Mouse (Mus musculus) neutrophil, adult 5-6 weeks (primary cell): ENCODE data around the gene Zc3h4. TPM values are rescaled to one million over a fixed set of nuclear protein-coding genes. Genes with fewer than 3 reads are reported as not detected.
A peak's percentile ranks its signal among the peaks of the same experiment; 100 is the strongest.
"Not testable (repeated sequence)": the region's sequence is repeated elsewhere in the genome, so short reads cannot be mapped to it uniquely, and the experiment has no call there.

Source experiments
- ATAC-seq: fragments of 151-379, 151-347 bp; 2 replicates; pipeline ENCODE4 v1.8.0; 2017; ENCODE audit warnings: mild to moderate bottlenecking, moderate TSS enrichment; ENCODE audit not compliant: insufficient number of reproducible peaks, poor library complexity, low FRiP score, severe bottlenecking; ENCODE audit errors: extremely low read depth
- total RNA-seq: library from RNA; stranded (forward); fragments of 200-1000 nt; gene quantifications from 2 replicates; pipeline ENCODE4 v1.2.3, GENCODE M21; 2017

Gene Zc3h4
- 35.1 and 45.9 TPM in 2 replicates for total RNA-seq

DNA sequence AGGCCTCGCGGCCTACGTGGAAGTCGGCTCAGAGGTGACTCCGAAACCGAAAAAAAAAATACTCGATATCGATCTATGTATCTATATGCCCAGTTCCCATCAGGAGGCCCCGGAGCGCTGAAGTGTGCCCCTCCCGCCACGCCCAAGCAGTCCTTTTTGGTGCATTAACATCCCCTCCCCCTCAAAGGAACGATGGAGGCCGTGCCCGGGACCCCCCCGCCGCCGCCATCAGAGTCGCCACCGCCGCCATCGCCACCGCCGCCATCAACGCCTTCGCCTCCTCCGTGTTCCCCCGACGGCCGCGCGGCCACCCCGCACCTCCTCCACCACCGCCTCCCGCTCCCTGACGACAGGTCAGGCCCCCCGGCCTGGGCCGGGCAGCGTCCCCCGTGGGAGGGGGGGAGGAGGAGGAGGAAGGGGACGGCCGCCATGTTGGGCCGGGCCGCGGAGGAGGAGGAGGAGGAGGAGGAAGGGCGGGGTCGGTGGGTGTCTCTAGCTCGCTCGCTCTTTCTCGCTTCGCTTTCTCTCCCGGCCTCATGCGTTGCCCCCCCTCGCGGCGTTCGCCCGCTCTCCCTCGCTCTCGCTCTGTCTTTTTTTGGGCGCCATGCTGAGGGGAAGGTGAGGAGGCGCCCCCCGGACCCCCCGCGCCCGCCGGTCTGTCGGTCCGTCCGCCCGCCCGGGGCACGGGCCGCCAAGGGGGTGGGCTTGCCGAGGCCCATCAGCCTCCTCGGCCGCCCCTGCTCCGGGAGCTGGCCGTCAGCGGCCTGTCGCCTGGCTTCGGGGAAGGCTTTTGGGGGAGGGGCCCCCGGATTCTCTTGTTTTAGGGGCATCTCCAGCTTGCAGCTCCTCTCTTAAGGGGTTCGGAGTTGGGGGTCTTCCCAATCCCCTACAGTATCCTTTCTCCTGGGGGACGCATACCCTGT lies at the start of gene Zc3h4:
TSS of gene Zc3h4 (plus strand) at position 222 of the 923 bp plus-strand sequence.
- ATAC-seq, result peak; percentile 39

DNA sequence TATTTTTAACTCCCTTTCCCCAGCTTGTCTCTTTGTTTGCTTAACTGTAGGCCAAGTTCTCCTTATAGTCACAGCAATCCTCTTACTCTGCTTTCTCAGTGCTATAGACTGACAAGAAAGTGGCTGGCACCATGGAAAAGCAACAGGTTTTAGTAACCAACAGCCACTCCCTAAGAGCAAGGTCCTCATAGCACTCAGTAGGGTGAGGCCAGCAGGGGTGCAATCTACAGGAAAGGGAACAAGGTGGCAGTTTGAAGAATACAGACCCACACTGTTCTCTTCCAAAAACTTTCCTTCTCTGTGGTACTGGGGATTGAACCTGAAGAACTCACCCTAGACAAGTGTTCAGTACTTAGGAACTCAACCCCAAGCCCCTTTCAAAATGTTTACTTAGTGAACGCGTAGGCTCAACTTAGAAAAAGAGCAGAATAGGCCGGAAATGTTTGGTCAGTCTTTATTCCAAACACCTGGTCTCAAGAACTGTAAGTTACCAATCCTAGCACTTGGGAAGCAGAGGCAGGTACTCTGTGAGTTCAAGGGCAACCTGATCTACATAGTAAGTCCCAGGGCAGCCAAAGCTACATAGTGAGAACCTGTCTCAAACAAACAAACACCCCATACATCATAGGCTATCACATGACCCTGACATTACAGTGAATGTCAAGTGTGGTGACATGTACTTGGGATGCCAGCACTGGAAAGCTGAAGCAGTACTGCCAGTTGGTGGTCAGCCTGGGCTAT lies 44.7 kb upstream of the Zc3h4 start:
- no peak for ATAC-seq

DNA sequence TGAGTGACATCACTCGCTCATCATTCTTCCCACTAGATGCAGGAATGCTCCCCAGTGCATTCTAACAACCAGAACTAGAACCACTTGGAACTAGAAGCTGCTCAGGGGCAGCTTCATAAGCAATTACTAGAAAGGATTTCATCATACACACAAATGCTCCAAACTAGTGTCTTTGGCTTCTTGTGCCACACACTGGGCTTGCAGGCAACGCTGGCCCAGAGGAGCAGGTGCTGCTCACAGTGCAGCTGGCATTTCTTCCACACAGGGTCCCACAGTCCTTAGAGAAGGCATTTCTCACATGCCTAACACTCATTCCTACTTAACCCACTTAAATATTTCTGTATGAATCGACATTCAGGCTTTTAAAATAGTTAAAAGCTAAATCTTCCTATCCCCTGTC lies 43.1 kb upstream of the Zc3h4 start:
- no peak for ATAC-seq

DNA sequence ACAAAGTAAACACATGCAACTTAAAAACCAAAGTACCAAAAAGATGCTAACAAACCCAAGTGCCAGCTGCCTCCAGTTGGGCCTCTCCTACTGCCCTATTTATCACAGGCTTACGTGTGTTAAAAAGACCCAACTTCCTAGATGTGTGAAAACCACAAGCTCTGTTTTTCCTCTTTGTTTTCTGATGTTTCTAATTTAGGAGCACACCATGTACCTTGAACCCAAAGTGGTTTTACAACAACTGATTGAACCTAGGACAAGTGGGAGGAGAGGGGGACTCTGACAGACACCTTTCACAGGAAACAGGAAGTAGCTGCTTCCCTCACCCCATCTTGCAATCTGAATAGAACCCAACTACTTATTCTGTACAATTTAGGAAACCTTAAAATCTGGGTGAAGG lies 36.4 kb upstream of the Zc3h4 start:
- ATAC-seq, result peak; percentile 51; the same call in 1 of the 2 replicates

DNA sequence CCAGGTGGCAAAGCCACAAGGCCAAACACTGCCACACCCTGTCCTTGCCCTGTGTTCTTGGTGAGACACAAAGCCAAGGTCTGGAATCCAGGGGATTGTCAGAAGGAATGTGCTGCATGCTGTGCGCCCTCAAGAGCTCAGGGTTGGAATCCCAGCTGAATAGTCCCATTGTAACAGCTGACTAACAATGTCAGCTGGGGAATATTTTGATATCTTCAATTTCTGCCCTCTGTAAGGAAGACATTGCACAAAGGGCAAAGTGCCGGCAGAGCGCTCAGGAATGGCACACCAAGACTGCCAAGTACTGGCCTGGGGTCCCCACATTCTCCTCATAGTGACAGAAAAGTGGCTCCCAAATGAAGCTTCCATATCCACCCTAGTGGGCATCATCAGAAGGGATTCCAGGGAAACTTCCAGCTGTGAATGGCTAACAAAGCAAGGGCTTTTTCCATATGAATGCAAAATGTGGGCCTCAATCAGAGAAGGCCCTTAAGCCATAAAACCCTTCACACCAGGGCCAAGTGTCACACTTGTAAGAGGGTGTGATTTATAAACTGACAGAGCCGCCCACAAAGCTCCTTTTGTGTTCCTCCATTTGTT lies 35.7 kb upstream of the Zc3h4 start:
- ATAC-seq, result no peak

DNA sequence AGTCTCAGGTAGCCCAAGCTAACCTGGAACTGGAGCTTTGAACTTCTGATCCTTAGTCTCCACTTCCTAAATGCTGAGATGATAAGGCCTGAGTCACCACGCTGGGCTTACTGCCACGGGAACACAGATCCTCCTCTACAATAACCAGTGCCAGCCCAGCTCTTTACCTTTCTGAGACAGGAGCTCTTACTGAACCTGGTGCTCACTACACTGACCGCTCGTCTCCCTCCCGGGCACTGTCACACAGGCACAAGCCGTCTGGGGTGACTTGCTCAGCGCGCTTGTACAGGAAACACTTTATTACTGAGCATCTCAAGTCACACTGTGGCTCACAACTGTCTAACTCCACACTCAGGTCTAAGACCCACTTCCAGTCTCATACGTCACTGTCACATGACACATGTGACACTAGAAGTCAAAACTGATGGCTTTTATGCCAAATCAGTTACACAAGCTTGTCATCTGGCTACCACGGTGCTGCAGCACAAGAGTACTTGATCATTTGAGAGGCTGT lies 34.5 kb upstream of the Zc3h4 start:
- ATAC-seq, result no peak

DNA sequence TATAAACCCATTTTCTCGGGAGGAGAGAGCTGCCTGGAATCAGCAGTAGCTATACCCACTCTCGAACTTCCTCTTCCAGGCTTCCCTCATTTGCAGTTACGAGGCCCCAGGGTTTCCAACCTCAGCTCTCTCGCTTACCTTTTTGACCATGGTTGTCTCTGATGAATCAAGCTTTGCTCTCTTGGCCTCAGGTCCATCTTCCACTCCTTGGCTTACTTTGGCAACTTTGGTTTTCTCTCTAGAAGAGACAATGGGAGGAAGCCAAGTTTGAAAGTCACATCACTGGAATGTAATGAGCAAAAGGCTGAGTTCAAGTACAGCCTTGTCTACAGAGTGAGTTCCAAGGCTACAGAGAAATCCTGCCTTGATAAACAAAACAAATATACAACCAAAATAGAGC lies 34.0 kb upstream of the Zc3h4 start:
- ATAC-seq, result no peak

DNA sequence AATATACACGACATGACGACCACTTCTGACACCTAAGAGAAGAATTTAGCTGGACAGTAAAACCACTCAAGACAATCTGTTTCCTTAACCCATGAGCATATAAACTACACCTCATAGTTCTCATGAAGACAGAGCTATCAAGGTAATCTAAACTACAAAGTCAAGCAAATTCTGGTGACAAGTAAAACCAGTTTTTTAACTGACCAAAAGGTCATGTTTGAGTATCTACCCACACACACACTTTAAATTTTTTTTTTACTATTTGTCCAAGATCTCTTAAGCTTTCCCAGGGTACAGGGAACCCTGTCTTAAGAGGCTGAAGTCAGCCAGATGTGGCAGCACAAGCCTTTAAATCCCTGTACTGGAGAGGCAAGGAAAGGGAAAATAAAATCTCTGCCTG lies 31.9 kb upstream of the Zc3h4 start:
- no peak for ATAC-seq

DNA sequence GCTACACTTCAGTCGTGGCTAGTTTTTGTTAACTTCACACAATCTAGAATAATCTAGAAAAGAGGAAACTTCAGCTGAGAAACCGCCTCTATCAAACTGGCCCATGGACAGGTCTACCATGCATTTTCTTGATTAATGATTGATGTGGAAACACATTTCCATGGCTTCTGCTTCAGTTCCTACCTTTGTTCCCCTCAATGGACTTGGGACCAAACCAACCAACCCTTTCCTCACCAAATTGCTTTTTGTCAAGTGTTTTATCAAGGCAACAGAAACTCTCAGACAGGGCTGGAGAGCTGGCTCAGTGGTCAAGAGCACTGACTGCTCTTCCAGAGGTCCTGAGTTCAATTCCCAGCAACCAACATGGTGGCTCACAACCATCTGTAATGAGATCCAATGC lies 30.1 kb upstream of the Zc3h4 start:
- no peak for ATAC-seq

DNA sequence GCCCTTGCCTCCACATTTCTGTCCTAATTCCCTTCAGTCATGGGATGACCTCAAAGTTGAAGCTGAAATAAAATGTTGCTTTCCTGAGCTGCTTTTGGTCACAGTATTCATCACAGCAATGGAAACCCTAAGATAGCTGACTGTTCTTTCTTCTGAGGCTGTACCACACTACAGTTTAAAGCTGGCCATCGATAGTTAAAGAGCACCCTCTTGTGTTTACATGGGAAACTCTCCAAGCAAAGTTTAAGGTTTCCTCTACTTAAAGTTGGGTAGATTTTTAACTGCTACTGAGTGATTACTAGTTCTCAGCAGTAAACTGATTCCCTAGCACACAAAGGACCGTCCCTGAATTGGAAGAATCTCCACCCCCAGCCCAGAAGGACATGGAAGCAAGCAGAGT lies 27.0 kb upstream of the Zc3h4 start:
- ATAC-seq, result 0 out of 2 replicates have a peak, but pooled peaks have one; percentile 36

DNA sequence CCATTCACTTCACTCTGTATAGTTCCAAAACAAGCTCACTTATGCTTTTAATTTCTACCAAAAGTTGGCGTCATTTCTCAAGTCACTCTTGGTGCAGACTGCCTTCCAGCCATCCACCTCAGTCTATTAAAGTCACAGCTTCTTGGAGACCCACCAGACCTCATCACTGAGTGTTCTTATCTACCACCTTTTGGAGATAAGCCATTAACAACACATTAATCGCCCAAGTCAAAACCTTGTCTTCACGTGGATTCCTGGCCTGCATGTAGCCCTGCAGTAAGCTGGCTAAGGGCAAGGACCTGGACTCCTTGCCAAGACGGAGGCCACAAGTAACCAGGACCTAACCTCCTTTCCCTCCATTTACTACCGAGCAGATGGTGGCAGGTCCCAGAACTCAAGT lies 25.7 kb upstream of the Zc3h4 start:
- ATAC-seq, result no peak

DNA sequence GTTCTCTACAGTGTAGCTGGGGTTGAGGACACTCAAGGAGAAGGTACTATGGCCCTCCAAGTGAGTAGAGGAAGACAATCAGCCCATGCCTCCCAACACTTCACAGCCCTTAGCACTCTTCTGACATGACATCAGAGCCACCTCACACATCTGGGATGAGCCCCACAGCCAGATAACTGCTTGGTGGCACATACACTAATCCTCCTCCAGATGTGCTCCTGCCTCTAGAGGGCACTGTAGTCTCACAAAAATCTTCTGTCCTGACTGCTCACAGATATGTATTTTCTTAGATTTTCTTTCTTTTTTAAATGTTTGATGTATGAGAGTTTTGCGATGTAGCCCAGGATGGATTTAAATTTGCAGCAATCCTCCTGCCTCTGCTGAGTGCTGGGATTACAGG lies 24.2 kb upstream of the Zc3h4 start:
- peak; percentile 78 for ATAC-seq

DNA sequence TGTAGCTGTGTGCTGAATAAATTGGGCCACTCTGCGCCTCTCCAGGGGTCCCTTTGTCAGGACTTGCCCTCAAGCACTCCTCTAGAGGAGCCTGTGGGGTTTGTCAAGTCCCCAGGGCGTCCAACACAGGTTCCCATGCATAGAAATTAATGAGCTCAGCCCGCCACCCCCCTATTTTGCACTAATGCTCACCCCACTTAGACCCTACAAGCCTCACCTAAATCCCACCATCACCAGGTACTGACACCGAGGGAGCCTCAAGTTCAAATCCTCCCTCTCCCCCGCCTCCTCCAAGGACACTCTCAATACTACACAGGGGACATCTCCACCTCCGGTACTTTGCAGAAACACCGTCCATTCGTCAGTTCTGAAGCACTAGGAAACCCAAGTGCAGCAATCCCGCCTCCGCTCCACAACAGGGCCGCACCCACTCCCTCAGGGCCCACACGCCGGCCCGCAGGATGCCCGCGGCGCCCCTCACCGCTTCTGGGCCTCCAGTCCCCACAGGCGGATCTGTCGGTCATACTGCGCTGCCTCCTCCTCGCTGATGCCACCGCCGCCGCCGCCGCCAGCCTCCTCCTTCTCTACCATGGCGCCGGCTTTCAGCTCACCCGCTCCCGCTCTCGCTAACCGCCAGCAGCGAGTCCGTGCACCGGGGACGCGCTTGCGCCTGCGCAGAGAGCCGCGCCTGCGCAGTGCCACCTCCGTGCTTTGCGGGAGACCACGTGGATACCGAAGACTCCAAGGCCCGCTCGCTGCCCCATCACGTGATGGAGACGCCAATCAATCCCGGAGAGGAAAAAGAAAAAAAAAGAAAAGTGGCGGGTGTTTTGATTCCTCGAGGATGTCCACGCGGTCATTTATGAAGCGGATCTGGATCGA lies 13.3 kb upstream of the Zc3h4 start, which contains the start of gene Sae1:
TSS of gene Sae1 (minus strand) at position 647 of the 882 bp plus-strand sequence.
- ATAC-seq, result peak; percentile 73

DNA sequence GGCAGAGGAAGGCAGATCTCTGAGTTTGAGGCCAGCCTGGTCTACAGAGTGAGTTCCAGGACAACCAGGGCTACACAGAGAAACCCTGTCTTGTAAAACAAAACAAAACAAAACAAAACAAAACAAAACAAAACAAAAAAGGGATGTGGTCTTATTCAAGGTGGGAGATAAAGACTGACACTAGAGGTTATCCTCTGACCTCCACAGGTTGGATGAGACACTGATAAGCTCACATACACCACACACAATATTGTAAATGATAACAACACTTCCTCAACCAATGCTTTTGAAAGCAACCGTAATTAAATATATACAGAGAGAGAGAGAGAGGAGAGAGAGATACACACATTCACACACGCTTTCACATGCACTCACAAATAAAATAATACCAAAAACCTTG lies 10.8 kb upstream of the Zc3h4 start:
- ATAC-seq, result not testable (repeated sequence)

DNA sequence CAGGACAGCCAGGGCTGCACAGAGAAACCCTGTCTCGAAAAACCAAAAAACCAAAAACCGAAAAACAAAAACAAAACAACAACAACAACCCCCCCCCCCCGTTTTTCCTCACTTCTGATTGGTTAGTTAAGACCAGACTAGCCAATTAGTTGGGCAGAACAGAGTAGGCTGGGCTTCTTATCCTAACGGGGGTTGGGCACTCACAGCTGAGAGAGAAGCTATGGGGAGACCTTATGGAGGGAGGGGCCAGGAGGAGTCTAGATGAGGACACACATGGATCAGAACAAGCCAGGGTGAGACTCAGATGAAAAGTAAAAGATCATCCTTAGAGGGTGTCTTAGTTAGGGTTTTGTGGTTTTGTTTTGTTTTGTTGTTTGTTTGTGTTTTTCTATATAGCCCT lies 7.8 kb upstream of the Zc3h4 start:
- ATAC-seq, result no peak

DNA sequence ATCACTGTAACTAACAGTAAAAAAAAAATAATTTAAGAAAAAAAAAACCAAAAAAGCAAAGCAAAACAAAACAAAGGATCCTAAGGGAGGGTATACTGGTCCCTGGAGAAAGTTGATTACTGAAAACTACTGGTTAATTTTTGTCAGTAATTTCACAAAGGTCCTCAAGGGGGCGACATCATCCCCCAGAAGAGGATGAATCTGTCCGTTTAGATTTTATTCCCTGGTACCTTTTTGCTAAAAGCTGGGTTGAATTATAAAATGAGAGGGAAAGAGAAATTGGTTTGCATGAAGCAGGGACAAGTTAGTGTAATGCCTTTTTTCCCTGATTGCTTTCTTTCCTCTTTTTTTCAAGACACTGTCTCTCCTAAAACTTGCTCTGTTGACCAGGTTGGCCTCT lies 4.8 kb upstream of the Zc3h4 start:
- no peak for ATAC-seq

DNA sequence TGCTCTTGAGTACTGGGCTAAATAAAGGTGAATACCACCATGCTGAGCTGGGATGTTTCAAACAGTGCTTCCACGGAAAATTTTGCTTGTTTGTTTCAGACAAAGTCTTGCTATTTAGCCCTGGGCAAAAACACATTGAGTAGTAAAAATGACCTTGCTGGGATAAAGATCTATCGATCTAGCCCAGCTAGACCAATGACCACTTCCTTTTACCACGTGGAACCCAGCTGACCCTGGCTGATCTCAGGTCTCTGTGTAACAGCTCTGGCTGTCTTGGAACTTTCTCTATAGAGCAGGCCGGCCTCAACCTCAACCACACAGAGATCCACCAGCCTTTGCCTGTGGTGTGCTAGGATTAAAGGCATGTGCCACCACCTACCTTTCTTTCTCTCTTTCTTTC lies 3.2 kb upstream of the Zc3h4 start:
- ATAC-seq, result no peak

DNA sequence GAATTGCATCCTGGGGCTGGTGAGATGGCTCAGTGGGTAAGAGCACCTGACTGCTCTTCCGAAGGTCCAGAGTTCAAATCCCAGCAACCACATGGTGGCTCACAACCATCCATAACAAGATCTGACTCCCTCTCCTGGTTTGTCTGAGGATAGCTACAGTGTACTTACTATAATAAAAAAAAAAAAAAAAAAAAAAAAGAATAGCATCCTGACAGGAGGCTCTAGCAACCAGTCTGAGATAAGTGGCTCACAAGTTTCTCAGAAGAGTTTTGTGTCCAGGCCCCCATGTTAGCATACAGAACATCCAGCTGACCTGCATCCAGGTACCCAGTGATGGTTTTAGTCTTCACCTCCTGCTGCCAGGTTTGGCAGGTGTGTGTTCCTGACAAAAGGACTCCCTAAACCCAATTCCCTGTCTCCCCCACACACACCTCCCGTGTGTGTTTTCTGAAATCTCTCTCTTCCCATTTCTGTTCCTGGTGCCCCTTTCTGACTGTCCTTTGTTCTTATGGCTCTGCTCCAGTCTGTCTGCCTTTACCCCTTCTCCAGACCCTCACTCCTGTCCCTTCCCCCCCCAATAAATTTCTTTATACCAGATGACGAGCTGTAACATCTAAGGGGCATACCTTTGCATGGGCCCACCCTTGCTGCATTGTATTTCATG lies 2.2 kb upstream of the Zc3h4 start:
- no peak for ATAC-seq
